Mouse (Mus musculus) testis, postnatal 10 days (tissue): ENCODE measurements around the gene Prpf6.

Source experiments
- DNase-seq: peaks from one replicate; pipeline ENCODE4 v3.0.0; 2021; ENCODE audit warnings: low spot score

The Prpf6 gene

DNA sequence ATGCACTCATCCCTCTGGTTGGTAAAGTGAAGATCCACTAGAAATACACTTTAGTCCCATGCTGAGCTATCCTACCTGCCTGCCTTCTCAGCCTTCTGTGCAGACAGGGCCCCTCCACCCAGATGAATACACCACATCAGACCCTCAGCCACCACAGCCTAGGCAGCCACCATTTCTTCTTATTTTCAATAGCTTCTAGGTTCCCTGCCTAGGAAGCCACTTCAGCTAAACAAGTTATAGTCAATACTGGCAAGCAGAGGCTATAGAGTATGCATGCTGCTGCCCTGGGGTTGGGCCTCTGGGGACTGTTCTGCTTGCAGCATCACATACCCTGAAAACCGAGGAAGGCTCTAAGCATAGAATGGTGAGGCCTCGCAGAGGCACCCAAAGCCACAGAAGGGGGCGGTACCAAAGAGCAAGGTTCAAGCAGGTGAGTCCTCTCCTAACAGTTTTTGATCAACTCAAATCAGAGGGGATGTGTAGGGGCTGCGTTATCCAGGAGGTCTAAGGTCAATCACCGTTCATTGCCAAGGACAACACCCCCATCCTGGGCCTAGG is at the start of gene Prpf6:
Gene Prpf6, plus strand, starts transcription at position 341 of the 558 bp plus-strand sequence.
- DNase-seq = peak; percentile 41

DNA sequence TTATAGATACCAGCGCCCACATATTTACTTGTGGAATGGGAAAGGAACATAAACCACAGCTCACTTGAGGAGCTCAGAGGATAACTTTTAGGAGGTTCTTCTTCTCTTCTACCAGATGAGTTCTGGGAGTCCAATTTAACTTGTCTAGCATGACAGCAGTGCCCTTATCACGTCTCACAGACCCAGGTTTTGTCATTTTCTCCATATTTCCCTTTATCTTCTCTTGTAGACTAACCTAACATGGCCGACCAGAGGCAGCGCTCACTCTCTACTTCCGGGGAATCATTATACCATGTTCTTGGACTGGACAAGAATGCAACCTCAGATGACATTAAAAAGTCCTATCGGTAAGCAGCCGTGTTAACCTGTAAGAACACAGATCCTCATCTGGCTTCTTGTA is 45.5 kb upstream of the Prpf6 start:
- DNase-seq = no peak

DNA sequence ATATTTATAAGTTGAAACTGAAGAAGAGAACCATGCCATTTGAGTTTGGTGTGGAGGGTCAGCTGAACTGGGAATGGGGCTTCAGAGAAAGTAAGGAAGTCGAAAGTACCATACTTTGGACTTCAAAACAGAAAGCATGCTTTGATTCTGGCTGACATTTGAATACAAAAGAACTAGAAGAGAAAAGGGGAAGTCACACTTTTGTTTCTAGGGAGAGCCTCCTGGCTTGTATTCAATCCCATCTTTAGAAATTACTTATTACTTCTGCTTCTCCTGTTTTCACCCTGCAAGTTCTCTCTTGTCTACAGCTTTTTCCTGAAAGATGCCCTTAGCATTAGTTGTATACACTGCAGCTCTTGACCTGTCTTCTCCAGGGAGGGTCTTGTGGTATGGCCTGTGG is 43.4 kb upstream of the Prpf6 start:
- DNase-seq = no peak

DNA sequence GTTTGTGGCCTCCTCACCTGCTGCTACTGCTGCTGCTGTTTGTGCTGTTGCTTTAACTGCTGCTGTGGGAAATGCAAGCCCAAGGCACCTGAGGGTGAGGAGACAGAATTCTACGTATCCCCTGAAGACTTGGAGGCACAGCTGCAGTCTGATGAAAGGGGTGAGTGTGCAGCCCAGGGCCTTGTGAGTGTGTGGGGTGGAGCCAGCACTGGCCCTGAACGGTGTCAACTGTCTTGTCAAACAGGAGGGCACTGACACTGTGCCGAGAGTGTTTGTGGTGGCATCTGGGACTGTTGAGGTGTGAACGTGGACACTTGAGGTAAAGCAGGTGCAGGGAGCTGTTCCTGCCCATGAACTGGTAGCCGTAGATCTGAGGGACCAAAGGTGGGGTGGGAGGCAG is 43.0 kb upstream of the Prpf6 start:
- DNase-seq = no peak

DNA sequence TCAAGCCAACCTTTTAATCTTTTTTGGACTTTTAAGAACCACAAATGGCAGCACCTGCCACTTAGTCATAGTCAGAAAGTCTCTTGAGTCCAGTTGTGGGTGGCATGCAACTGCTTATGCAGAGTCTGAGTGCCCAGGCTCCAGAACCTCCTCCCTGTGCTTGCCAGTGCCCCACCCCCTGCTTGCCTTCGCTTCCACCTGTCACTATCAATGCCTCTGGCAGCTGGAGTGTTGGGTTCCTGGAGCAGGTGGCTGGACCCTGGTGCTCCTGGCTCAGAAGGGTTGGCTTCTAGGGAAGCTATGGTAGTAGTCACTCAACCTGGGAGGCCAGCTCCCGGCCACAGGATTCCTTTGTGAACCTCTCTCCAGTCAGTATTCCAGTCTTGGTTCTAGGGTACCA is 41.4 kb upstream of the Prpf6 start:
- no peak for DNase-seq

DNA sequence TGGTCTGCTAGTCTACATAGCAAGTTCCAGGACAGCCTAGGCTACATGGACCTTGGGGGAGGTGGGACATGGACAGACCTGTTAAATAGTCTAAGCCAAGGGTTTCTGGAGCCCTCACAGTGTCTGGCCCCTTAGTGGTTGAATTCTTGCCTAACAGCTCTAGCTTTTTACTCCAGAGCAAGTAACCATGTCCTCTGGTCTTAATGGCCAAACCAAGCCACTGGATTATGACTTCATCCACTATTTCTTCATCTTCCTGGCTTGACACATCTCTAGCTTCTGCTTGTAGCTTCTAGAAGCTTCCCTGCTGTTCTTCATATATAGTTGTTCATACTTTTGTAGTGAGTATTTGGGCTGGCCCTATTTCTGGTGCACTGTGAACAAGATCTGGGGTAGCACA is 37.9 kb upstream of the Prpf6 start:
- DNase-seq = no peak

DNA sequence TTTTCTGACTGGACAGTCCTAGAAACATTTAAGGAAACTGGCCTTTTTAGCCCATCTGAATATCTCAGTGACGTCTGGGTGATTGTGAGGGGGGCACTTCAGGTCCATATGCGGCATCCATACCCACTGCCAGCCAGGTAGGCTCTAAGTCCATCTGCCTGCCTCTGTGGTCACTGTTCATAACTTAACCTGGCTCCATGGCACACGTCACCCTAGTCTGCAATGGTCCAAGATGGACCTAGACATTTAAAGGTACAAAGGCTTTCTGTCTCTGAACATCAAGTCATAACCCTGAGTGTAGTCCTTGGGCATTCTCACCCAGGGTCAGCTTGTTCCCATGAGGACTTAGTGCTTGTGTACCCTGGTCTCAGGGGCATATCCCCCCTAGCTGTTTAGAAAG is 24.3 kb upstream of the Prpf6 start:
- DNase-seq = no peak

DNA sequence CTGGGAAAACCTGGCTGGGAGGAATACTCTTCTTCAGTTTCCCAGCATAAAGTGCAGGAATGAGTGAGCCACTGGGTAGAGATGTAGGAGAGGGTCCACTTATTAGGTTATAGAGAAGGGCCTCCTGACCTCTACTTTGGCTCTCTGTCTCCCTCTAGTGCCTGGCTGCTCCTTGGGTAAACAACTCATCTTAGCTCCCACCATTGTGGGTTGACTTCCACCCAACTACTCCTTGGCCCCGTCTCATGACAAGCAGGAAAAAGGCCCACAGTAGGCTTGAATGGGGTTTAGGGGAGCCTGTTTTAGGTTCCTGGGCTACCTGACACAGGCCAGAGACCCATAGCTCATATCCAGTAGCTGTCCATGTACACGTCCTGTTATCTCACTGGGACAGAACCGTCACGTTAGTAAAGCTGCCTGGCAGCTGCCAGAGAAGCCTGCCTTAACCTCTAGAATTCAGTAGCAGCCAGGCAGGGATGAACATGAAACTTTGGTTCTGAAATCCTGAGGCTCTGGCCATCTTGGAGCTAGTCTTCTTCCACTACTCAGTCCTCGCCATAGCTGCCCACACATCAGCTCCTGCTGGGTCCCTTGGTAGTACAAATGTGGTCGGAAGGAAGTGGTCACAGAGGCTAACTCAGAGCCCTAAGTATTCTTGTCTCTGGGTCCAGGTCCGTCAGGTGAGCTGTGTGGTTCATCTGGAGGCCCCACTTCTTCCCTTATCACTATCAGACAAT is 23.2 kb upstream of the Prpf6 start:
- DNase-seq = peak; percentile 67

DNA sequence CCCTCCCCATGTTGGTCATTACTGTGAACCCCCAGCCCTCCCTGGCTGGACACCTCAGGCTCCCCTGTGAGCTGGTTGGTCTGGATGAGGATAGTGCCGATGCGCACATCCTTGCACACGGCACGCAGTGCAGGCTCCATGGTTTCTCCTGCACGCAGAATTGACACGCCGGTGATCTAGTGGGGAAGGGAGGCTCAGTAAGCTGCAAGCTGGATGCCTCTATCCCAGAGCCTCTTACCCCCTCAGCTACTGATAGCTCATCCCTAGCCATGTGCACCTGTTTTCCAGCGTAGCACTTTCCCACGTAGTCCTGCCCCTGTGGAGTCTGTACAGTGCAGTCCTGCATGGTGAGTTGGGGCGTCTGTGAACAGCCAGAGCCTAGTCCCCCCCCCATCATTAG is 21.8 kb upstream of the Prpf6 start:
- no peak for DNase-seq

DNA sequence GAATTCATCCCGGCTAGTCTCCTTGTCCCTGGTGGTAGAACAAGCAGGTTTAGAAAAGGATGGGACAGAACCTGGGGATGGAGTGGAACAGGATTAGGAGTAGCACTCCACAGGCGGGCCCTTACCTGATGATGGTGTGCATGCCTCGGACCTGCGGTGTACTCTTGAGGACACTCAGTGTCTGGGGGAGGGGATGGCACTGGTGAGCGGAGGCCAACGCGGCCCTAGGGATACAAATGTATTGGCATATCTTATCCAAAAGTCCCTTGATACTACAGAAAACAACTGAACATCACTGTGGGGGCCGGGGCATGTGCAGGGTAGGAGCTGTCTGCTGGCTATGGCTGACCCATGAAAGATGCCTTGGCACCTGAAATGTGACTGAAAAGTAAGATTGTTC is 21.3 kb upstream of the Prpf6 start:
- peak; percentile 45 for DNase-seq

DNA sequence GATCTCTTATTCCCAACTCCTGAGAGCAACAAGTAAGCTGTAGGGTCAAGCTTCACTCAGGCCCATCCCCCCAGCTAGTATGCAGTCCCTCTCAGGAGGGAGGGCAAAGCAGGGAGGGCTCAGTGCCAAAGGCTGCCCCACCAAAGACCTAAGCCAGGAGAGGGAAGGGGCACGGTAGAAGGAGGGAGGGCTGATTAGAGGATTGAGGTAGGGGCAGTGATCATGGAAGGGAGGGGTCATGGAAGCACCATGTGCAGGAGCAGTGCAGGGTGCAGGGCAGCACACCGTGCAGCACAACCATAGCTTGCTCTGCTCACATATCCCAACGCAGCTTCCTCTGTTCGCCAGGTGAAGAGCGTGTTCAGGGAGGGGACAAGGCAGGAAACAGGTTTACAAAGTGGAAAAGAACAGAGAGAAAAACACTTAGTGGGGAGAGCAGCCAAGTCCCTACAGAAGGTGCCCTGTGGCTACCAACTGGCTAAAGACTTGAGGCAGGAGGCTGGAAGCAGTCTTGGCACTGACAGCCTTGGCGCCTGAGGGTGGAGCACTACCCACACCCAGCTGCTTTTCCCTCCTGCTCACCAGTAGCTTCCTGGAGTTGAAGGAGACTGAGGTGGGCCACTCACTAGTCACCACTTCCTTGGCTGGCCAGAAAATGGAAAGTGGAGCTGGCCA is 20.6 kb upstream of the Prpf6 start:
- peak; percentile 42 for DNase-seq

DNA sequence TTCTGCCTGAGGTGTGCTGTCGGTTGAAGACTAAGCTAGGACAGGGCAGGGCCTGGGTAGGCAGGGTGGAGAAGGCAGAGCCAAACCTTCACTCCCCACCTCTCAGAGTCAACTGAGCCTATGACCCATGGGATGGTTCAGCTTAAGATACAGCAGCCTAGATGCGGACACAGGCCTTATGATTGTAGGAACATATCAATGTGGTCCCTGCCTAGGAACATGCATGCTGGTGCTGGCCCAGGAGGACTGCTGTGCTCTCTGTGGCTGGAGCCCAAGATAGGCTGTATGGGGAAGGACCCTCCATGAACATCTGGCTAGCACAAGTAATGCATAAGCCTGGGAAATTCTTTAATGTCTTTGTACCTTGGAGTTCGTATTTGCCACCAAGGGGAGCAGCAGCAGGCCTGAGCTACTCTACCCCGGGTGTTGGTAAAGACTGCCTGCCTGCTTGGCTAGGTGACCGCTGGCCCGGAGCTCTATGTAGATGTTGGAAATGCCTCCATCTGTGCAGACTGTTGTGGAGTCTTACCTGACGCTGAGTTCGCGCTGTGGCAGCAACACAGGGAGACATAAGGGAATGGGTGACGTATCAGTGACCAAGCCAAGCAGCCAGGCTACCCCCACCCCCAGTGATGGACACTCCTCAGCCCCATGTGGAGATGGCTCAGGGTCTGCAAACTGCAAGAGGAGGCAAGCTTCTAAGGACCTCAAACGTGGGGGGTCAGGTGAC is 19.6 kb upstream of the Prpf6 start:
- peak; percentile 36 for DNase-seq

DNA sequence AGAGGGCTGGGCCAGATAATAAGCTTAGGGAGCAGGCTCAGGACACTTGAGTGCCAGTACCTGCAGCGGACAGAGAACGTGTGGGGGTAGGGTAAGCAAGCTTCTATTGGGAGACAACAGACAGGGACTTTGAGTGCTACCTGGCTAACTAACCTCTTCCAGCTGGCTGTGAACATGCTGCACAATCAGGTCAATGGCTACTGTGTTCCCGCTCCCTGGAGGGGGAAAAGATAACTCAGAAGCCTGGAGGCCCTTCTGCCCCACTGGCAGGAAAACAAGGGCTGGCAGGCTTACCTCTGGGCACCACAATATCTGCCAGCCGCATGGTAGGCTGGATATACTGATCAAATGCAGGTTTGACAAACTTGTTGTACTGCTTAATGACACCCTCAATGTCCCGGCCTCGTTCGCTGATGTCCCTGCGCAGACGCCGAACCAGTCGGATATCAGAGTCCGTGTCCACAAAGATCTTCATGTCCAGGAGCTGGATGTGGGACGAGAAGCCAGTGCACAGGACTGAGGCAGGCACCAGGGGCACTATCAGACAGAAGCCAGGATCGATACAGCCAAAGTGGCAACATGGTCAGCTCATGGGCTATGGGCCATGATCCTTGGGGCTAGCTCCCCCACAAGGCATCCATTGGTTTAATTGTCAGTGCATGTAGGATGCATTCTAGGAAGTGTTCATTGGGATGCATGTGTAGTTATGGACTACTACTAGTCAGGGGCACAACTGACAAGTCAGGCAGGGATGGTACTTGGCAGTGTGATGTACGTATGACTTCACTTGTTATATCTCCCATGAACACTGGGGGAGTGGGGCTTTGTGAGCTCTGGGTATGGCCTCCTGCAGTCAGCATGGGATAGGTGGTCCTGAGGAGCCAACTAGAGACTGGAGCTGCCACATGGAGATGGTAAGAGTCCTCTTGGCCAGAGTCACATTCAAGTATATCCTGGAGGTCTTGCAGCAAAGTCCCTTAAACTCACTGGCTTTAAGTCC is 18.4 kb upstream of the Prpf6 start:
- peak; percentile 41 for DNase-seq

DNA sequence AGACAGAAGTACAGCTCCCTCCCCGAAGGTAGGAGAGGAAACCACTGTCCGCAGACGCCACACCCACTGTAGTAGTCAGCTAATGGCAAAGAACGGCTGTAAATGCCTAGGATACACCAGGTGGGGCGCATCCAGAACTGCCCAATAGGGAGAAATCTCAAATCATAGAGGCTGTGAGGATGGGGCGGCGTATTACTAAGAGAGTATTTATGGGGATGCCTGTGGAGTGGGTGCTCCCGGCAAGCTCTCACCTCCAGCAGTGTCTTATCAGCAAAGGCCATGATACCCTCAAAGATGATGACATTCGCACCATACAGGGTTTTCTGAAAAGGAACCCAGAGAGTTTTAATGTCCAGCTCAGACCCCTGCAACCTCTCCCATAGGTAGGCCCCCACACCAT is 17.7 kb upstream of the Prpf6 start:
- peak; percentile 32 for DNase-seq

DNA sequence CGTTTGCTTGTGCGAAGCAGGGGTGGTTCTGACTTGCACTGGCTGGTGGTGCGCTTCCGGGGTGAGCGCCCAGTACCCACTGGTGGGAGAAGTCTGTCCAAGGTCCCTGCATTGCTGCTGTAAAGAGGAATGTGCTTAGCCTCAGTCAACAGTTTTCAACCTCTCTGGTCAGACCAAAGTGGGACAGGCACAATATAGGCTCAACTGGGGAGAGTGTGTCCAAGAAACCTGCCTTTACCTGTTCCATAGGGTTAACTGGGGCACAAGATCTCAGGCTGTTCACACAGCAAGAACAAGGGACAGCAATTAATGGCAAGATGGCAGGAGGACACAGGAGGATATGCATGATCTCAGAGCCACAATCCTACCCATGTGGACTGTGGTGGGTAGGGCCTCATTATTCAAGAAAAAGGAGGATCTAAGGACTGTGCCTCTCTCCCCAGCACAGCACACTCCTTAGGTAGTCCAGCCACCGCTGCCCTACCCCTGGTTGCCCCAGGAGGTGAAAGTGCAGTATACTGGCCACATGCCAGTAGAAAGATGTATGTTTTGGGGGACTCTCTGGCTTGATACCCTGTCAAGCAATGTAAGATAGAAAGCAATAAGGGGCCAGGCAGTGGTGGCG is 16.6 kb upstream of the Prpf6 start:
- DNase-seq = peak; percentile 32

DNA sequence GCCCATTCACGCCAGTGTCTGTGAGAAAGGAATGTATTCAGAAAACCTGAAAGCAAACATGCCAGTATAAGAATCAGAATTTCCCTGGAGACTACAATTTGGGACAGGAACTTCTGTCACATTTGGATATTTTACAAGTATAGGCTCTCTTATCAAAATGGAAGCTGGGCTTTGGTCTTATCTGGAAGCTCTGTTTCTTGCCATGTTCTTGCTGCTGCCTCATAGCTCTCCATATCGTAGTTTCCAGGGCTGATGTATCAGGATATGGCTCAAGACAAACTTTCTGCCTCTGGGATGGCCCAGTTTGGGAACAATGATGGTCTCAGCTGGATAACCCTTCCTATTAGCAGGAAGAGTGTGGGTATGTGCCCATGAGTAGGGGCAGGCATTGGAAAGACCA is 15.1 kb upstream of the Prpf6 start:
- DNase-seq = no peak

DNA sequence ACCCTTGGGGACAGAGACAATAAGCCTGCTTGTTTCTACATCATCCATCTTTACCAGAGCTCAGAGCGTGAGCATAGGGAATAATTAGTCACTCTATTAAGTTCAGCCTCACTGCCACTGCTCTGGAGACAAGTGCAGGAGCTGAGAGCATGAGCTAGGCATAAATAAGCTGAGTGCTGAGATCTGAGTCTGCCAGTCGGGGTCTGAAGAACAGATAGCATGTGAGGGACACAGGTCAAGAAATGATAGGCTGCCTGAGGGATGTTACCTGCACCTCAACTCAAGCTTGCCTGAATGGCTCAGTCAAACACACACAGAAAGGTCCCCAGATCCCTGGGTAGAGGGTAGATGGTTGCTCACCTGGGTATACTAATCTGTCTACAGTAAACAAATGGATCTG is 14.5 kb upstream of the Prpf6 start:
- peak; percentile 36 for DNase-seq

DNA sequence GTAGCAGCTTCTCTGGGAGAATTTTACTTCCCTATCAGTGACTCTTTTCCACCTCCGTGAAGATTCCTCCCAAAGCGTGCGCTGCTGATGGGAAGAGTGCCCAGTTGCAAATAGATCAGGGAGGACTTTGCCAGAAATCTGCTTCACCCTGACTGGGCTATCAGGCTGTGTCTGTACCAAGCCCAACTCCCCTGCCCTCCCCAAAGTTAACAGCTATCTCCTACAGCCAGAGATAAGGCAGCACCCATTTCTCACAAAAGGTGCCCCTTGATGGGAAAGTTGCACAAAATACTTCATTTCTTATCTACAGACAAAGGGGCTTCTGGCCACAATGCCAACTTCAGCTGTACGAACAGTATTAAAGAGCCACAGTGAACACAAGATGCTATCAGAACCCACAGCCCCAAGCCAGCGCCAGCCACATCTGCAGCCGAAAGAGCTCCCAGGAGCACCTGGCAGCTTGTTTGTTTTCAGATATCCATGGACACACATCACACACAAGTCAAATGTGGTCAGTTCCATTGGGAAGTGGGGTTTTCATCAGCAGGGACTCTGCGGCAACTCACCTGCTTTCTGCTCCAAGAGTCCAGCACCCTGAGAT is 13.6 kb upstream of the Prpf6 start:
- peak; percentile 39 for DNase-seq

DNA sequence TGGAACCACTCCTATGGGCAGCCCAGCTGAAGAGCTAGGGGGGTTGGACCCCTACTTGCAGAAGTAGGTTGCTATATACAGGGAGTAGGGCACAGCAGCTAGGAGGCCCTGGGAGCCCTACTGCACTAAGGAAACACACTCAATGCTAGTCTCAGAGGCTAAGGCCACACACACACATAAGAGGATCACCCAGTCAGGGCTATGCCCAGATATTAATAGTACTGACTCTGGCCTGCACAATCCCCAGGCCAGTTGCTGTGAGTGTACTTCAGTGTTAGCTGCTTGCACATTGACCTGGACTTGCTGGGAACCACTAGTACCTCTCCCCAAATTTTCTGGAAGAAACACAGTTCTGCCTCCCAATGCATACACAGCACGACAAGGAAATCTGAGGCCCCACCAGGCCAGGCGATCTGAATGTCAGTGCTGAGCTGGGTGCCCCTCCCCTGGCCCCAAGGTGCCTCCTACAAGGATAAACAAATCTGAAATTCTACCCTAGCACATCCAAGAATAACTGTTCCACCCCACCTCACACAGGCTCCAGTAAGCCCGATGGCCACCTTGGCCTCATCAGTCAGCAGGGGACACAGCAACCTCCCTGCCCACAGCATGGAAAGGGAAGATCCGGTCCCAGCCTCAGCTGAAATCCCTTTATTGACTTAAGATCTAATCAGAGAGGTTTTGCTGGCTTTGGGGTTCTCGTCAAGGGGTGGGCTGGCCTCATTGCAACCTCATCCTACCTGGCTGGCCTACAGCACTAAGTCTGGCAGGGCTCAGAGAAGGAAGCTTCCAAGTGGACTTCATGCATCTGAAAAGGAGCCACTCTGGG is 12.7 kb upstream of the Prpf6 start:
- DNase-seq = peak; percentile 38

DNA sequence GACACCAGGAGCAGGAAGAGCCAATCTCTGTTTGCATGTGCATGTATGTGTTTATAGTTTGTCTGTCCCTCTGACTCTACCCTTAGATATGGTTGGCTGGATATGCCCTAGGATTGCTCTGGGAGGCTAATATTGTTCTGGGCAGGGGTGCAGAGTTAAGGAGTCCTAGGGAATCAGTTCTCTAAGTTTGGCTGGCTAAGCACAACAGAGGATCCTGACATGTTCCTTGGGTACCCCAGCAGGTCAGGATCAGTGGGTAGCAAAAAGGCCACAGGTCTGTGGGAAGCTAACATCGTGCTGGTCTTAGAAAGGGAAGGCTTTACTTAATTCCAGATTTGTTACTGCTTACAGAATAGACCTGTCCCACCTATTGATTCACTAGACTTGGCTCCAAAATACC is 12.0 kb upstream of the Prpf6 start:
- DNase-seq = no peak
